Mouse (Mus musculus): Measurements from ENCODE around the gene Olfr1036. TPM values are rescaled to one million over a fixed set of nuclear protein-coding genes. Genes with fewer than 3 reads are reported as not detected.
"Not testable (repeated sequence)": the region's sequence is repeated elsewhere in the genome, so short reads cannot be mapped to it uniquely, and the experiment has no call there.

Olfr1036 gene
- not detected in 2 replicates for polyA plus RNA-seq (2012; rRNA removed)

GRCm38 (mm10) chr2:86073692-86074091 is at the start of gene Olfr1036:
Gene Olfr1036 (plus strand): TSS chr2:86073992.
- H3K27ac ChIP-seq (ENCODE audit: control insufficient read depth, insufficient read depth, low read length); H3K36me3 ChIP-seq (ENCODE audit: control insufficient read depth, insufficient read depth, low read length); H3K27me3 ChIP-seq (ENCODE audit: control insufficient read depth, insufficient read depth, low read length); H3K4me1 ChIP-seq (replicated peaks; ENCODE audit: control insufficient read depth, insufficient read depth, low read length); H3K4me3 ChIP-seq (ENCODE audit: control insufficient read depth, insufficient read depth, low read length); DNase-seq: not testable (repeated sequence)

DNA sequence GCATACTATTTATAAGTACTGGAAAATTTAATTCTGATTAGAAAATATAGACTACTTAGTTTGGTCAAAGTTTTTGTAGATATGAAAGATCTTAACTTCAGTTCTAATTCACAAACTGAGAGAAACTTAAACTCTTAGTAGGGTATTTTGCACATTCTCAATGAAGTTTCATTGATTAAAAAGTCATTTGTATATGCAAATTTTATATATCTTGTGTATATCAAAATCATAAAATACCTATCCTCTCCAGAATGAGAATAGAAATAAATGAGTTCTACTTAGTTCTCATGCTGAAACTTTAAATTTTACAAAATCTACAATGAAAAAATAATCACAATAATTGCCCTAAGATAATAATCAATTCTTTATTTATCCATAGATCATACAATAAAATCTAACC is 28.2 kb upstream of the Olfr1036 start, which contains the start of gene Olfr1034:
Gene Olfr1034, plus strand, starts transcription at position 301 of the 400 bp plus-strand sequence.
- TF ChIP-seq POLR2A (IDR thresholded peaks at IDR 0.05; ENCODE audit: control insufficient read depth, extremely low read depth, insufficient read depth, low read length, poor library complexity) (no peak), CTCF (IDR thresholded peaks at IDR 0.05; ENCODE audit: borderline replicate concordance, control insufficient read depth, extremely low read depth, insufficient read depth, low read length, poor library complexity) (no peak)
- H3K36me3 ChIP-seq (ENCODE audit: control insufficient read depth, insufficient read depth, low read length), result no peaks in the 10 kb centered on the region
- no peaks in the 10 kb centered on the region for H3K27me3 ChIP-seq (ENCODE audit: control insufficient read depth, insufficient read depth, low read length)
- H3K4me1 ChIP-seq (replicated peaks; ENCODE audit: control insufficient read depth, insufficient read depth, low read length), result no peaks in the 10 kb centered on the region
- no peak within 1 kb of the TSS for H3K4me3 ChIP-seq (ENCODE audit: control insufficient read depth, insufficient read depth, low read length)
- no peak within 1 kb of the TSS for H3K27ac ChIP-seq (ENCODE audit: control insufficient read depth, insufficient read depth, low read length)
- DNase-seq, result no peak

DNA sequence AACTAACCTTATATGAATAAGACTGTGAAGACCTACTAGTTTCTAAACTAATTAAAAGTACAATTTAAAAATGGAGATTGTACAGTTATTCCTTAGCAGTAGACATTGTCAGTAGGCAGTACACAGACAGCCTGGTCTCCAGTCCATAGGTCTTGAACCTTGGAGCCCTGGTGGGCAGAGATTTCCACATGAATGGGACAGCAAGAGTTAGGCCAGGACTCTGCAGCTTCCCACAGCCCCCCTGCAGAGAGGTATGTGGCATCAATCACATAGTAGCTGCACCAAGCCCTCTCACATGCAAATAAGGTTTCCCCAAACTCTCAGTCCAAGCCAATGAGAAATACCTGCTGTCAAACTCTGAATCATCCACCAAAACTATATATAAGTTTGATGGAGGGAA is 23.0 kb upstream of the Olfr1036 start:
- H3K27ac ChIP-seq (ENCODE audit: control insufficient read depth, insufficient read depth, low read length); DNase-seq; H3K27me3 ChIP-seq (ENCODE audit: control insufficient read depth, insufficient read depth, low read length); H3K4me1 ChIP-seq (replicated peaks; ENCODE audit: control insufficient read depth, insufficient read depth, low read length); H3K36me3 ChIP-seq (ENCODE audit: control insufficient read depth, insufficient read depth, low read length); H3K4me3 ChIP-seq (ENCODE audit: control insufficient read depth, insufficient read depth, low read length): not testable (repeated sequence)

- H3K27me3 ChIP-seq (ENCODE audit: control insufficient read depth, insufficient read depth, low read length); H3K27ac ChIP-seq (ENCODE audit: control insufficient read depth, insufficient read depth, low read length); DNase-seq; H3K36me3 ChIP-seq (ENCODE audit: control insufficient read depth, insufficient read depth, low read length); H3K4me3 ChIP-seq (ENCODE audit: control insufficient read depth, insufficient read depth, low read length); H3K4me1 ChIP-seq (replicated peaks; ENCODE audit: control insufficient read depth, insufficient read depth, low read length): not testable (repeated sequence)
- WGBS, result 98% methylated on average over 2 of the region's 2 CpGs
Observed at GRCm38 (mm10) chr2:86063766-86064165, 10.0 kb upstream of the Olfr1036 start.

GRCm38 (mm10) chr2:86070189-86070588 is 3.6 kb upstream of the Olfr1036 start:
- Histone ChIP-seq H3K27ac (ENCODE audit: control insufficient read depth, insufficient read depth, low read length) (no peak overlapping the region), H3K4me3 (ENCODE audit: control insufficient read depth, insufficient read depth, low read length) (no peak overlapping the region), H3K4me1 (replicated peaks; ENCODE audit: control insufficient read depth, insufficient read depth, low read length) (no peaks in the 10 kb centered on the region), H3K27me3 (ENCODE audit: control insufficient read depth, insufficient read depth, low read length) (no peaks in the 10 kb centered on the region), H3K36me3 (ENCODE audit: control insufficient read depth, insufficient read depth, low read length) (no peaks in the 10 kb centered on the region)
- 97% methylated on average over 8 of the region's 8 CpGs for WGBS
- TF ChIP-seq CTCF (IDR thresholded peaks at IDR 0.05; ENCODE audit: borderline replicate concordance, control insufficient read depth, extremely low read depth, insufficient read depth, low read length, poor library complexity) (no peak), POLR2A (IDR thresholded peaks at IDR 0.05; ENCODE audit: control insufficient read depth, extremely low read depth, insufficient read depth, low read length, poor library complexity) (no peak)
- DNase-seq, result no peak

DNA sequence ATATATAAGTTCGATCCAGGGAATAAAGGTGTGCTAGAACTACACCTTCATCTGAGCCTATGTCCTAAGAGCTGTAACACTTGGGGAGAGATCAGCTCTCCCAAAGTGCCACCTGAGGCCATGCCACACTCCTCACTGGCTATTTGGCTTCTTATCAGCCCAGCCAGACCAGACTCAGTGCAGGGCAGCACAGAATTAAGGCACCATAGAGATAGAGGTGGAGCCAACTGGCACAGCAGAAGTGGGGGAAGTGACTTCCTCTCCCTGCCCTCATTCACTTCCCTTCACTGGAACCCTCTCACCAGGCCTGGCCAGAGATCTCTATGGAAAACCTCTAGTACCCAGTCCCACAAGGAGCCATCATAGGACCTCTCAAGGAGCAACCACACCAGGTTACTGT is 6.7 kb downstream of the Olfr1036 start:
- H3K4me3 ChIP-seq (ENCODE audit: control insufficient read depth, insufficient read depth, low read length); H3K36me3 ChIP-seq (ENCODE audit: control insufficient read depth, insufficient read depth, low read length); H3K27me3 ChIP-seq (ENCODE audit: control insufficient read depth, insufficient read depth, low read length); H3K27ac ChIP-seq (ENCODE audit: control insufficient read depth, insufficient read depth, low read length); DNase-seq; H3K4me1 ChIP-seq (replicated peaks; ENCODE audit: control insufficient read depth, insufficient read depth, low read length): not testable (repeated sequence)
- whole genome bisulfite sequencing, result 95% methylated on average over 1 of the region's 1 CpGs

DNA sequence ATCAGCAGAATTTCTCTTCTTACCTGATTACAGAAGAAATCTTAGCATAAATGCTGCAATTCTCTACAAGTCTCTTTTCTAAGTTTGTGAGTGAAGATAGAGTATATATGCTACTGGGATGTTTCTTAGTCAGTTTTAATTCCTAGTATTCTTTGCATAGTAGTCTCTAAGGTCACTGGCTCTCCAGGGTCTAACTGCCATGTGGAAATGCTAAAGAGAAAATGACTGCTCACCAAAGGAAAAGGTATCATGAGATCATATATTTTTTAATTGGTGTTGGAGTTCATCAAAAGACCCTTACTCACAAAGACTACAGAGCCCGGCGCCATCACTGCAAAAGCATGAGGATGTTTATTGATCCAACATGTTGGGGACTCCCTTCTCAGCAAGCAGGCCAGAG is 13.5 kb downstream of the Olfr1036 start, which contains the start of gene Olfr1037:
Gene Olfr1037, minus strand, starts transcription at position 101 of the 400 bp plus-strand sequence.
- WGBS, result 92% methylated on average over 2 of the region's 2 CpGs
- Histone ChIP-seq H3K27ac (ENCODE audit: control insufficient read depth, insufficient read depth, low read length) (no peak within 1 kb of the TSS), H3K36me3 (ENCODE audit: control insufficient read depth, insufficient read depth, low read length) (no peaks in the 10 kb centered on the region), H3K4me3 (ENCODE audit: control insufficient read depth, insufficient read depth, low read length) (no peak within 1 kb of the TSS), H3K4me1 (replicated peaks; ENCODE audit: control insufficient read depth, insufficient read depth, low read length) (no peaks in the 10 kb centered on the region), H3K27me3 (ENCODE audit: control insufficient read depth, insufficient read depth, low read length) (no peaks in the 10 kb centered on the region)
- TF ChIP-seq CTCF (IDR thresholded peaks at IDR 0.05; ENCODE audit: borderline replicate concordance, control insufficient read depth, extremely low read depth, insufficient read depth, low read length, poor library complexity) (no peak), POLR2A (IDR thresholded peaks at IDR 0.05; ENCODE audit: control insufficient read depth, extremely low read depth, insufficient read depth, low read length, poor library complexity) (no peak)
- DNase-seq, result no peak

Other genes with a start within 250 kb of the Olfr1036 start
- not detected in 2 replicates for gene Olfr1019, start 228.5 kb upstream of the Olfr1036 start, polyA plus RNA-seq (2012; rRNA removed)
- gene Olfr1020, start 227.0 kb upstream of the Olfr1036 start, polyA plus RNA-seq (2012; rRNA removed), result not detected in 2 replicates
- gene Olfr1022, start 205.4 kb upstream of the Olfr1036 start, polyA plus RNA-seq (2012; rRNA removed), result not detected in 2 replicates
- not detected in 2 replicates for gene Olfr1023, start 188.4 kb upstream of the Olfr1036 start, polyA plus RNA-seq (2012; rRNA removed)
- not detected in 2 replicates for gene Olfr1024, start 168.9 kb upstream of the Olfr1036 start, polyA plus RNA-seq (2012; rRNA removed)
- not detected in 2 replicates for gene Olfr1025-ps1, start 158.8 kb upstream of the Olfr1036 start, polyA plus RNA-seq (2012; rRNA removed)
- gene Olfr1026, start 152.4 kb upstream of the Olfr1036 start, polyA plus RNA-seq (2012; rRNA removed), result not detected in 2 replicates
- gene Olfr1028, start 123.6 kb upstream of the Olfr1036 start, polyA plus RNA-seq (2012; rRNA removed), result not detected in 2 replicates
- gene Olfr1029, start 100.1 kb upstream of the Olfr1036 start, polyA plus RNA-seq (2012; rRNA removed), result not detected in 2 replicates
- not detected in 2 replicates for gene Olfr1030, start 94.7 kb upstream of the Olfr1036 start, polyA plus RNA-seq (2012; rRNA removed)
- not detected in 2 replicates for gene Olfr1031, start 83.7 kb upstream of the Olfr1036 start, polyA plus RNA-seq (2012; rRNA removed)
- not detected in 2 replicates for gene Olfr1032, start 68.5 kb upstream of the Olfr1036 start, polyA plus RNA-seq (2012; rRNA removed)
- 0.39 and 0.56 TPM in 2 replicates for gene Olfr1033, start 53.4 kb upstream of the Olfr1036 start, polyA plus RNA-seq (2012; rRNA removed)
- 0.04 TPM in 2 replicates for gene Olfr1034, start 28.1 kb upstream of the Olfr1036 start, polyA plus RNA-seq (2012; rRNA removed)
- gene Olfr1037, start 13.4 kb downstream of the Olfr1036 start, polyA plus RNA-seq (2012; rRNA removed), result not detected in 2 replicates
- gene Olfr1039, start 61.9 kb downstream of the Olfr1036 start, polyA plus RNA-seq (2012; rRNA removed), result not detected in 2 replicates
- gene Olfr1040, start 72.7 kb downstream of the Olfr1036 start, polyA plus RNA-seq (2012; rRNA removed), result not detected in 2 replicates
- gene Olfr1042, start 87.8 kb downstream of the Olfr1036 start, polyA plus RNA-seq (2012; rRNA removed), result not detected in 2 replicates
- not detected in 2 replicates for gene Olfr1043, start 93.5 kb downstream of the Olfr1036 start, polyA plus RNA-seq (2012; rRNA removed)
- gene Olfr1044, start 103.8 kb downstream of the Olfr1036 start, polyA plus RNA-seq (2012; rRNA removed), result not detected in 2 replicates
- not detected in 2 replicates for gene Olfr52, start 111.7 kb downstream of the Olfr1036 start, polyA plus RNA-seq (2012; rRNA removed)
- gene Olfr1045, start 129.0 kb downstream of the Olfr1036 start, polyA plus RNA-seq (2012; rRNA removed), result not detected in 2 replicates
- gene Olfr1046, start 145.3 kb downstream of the Olfr1036 start, polyA plus RNA-seq (2012; rRNA removed), result not detected in 2 replicates
- gene Olfr1047, start 157.4 kb downstream of the Olfr1036 start, polyA plus RNA-seq (2012; rRNA removed), result not detected in 2 replicates
- not detected in 2 replicates for gene Olfr1048, start 166.3 kb downstream of the Olfr1036 start, polyA plus RNA-seq (2012; rRNA removed)
- gene Olfr1049, start 184.3 kb downstream of the Olfr1036 start, polyA plus RNA-seq (2012; rRNA removed), result not detected in 2 replicates
- gene Olfr1051, start 205.1 kb downstream of the Olfr1036 start, polyA plus RNA-seq (2012; rRNA removed), result not detected in 2 replicates
- not detected in 2 replicates for gene Olfr1052, start 218.5 kb downstream of the Olfr1036 start, polyA plus RNA-seq (2012; rRNA removed)
- not detected in 2 replicates for gene Olfr1053, start 241.3 kb downstream of the Olfr1036 start, polyA plus RNA-seq (2012; rRNA removed)

All from thymus, adult 2 months (tissue).